Comparison of ENCODE assay signal across 8 mouse cellular contexts in the genomic region with DNA sequence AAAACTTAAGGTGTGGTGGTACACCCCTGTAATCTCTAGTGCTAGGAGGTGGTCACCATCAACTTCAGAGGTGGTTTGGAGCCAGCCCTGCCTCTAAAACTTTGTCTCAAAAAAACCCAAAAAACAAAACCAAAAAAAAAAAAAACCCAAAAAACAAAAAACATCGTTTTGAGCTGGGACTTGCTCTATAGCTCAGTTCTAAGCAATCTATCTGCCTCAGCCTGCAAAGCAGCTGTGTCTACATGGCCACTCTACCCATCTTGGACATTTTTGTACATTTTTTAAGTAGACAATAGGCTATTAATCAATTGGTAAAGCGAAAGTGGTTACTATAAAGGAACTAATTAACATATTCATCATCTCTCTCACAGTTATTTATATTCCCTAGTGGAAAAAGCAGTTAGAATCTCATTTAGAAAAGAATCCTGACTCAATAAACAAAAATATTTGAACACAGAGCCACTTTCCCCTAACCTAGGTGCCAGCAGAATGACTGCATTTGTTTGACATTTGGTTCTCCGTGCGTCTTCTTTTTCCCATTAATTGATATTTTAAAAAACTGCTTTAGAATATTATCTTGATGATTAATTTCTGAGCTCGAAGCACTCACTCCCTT. TPM values are rescaled to one million over a fixed set of nuclear protein-coding genes. Genes with fewer than 3 reads are reported as not detected.
DNase-seq lines count a peak whose midpoint lies in the region; ATAC-seq lines count a peak whose summit lies in the region.

No protein-coding gene starts in this region.

- H3K9ac ChIP-seq in kidney, embryonic 14.5 days (ENCODE audit: low read depth, low read length), result peak overlapping the region; percentile 68
- H3K9ac ChIP-seq in hindbrain, embryonic 15.5 days, result peak overlapping the region; percentile 77
- H3K9ac ChIP-seq in midbrain, embryonic 15.5 days, result peak overlapping the region; percentile 69

- H3K4me3 ChIP-seq in kidney, embryonic 14.5 days (ENCODE audit: low read length), result peak overlapping the region; percentile 92
- H3K4me3 ChIP-seq in brown adipose tissue, adult 24 weeks (ENCODE audit: insufficient read depth, low read depth, low read length), result peak overlapping the region; percentile 59
- H3K4me3 ChIP-seq in hindbrain, embryonic 15.5 days, result peak overlapping the region; percentile 78
- peak overlapping the region; percentile 85 for H3K4me3 ChIP-seq in midbrain, embryonic 15.5 days

- peaks cover 26% of the 10 kb centered on the region for H3K4me1 ChIP-seq in kidney, embryonic 14.5 days (ENCODE audit: control insufficient read depth, insufficient read depth, low read length)
- peaks cover 20% of the 10 kb centered on the region for H3K4me1 ChIP-seq in brown adipose tissue, adult 24 weeks (ENCODE audit: control insufficient read depth, insufficient read depth, insufficient read length, low read length)
- peaks cover 39% of the 10 kb centered on the region for H3K4me1 ChIP-seq in hindbrain, embryonic 15.5 days (replicated peaks)
- peaks cover 38% of the 10 kb centered on the region for H3K4me1 ChIP-seq in midbrain, embryonic 15.5 days

- no peak for ATAC-seq in kidney, embryonic 14.5 days (ENCODE audit: low FRiP score, low TSS enrichment)
- ATAC-seq in hindbrain, embryonic 15.5 days (ENCODE audit: low FRiP score, low read depth), result no peak
- no peak for ATAC-seq in midbrain, embryonic 15.5 days (replicated peaks)

- H3K27me3 ChIP-seq in kidney, embryonic 14.5 days (ENCODE audit: control insufficient read depth, insufficient read depth, low read length), result no peaks in the 10 kb centered on the region
- no peaks in the 10 kb centered on the region for H3K27me3 ChIP-seq in hindbrain, embryonic 15.5 days
- no peaks in the 10 kb centered on the region for H3K27me3 ChIP-seq in midbrain, embryonic 15.5 days (replicated peaks)

- H3K9me3 ChIP-seq in kidney, embryonic 14.5 days (ENCODE audit: control insufficient read depth, low read length), result no peaks in the 10 kb centered on the region
- H3K9me3 ChIP-seq in hindbrain, embryonic 15.5 days, result no peaks in the 10 kb centered on the region
- no peaks in the 10 kb centered on the region for H3K9me3 ChIP-seq in midbrain, embryonic 15.5 days

- H3K27ac ChIP-seq in kidney, embryonic 14.5 days (ENCODE audit: low read depth, low read length), result 0 out of 2 replicates have a peak overlapping the region, but pooled peaks have one; percentile 66
- H3K27ac ChIP-seq in brown adipose tissue, adult 24 weeks (replicated peaks; ENCODE audit: low read depth, low read length), result peak overlapping the region; percentile 80
- peak overlapping the region; percentile 81 for H3K27ac ChIP-seq in hindbrain, embryonic 15.5 days (replicated peaks)
- peak overlapping the region; percentile 82 for H3K27ac ChIP-seq in midbrain, embryonic 15.5 days

- H3K36me3 ChIP-seq in kidney, embryonic 14.5 days (ENCODE audit: control insufficient read depth, insufficient read depth, low read length), result no peaks in the 10 kb centered on the region
- no peaks in the 10 kb centered on the region for H3K36me3 ChIP-seq in hindbrain, embryonic 15.5 days
- H3K36me3 ChIP-seq in midbrain, embryonic 15.5 days (replicated peaks), result no peaks in the 10 kb centered on the region

- DNase-seq in kidney, adult 18-20 months, result no peak
- no peak for DNase-seq in cerebellum, postnatal 25 days
- no peak for DNase-seq in left cerebral cortex, postnatal 36 days (ENCODE audit: low spot score in 2 of 2)
- no peak for DNase-seq in left cerebral cortex, postnatal 10 days (ENCODE audit: extremely low spot score in 1 of 2, low spot score in 2 of 2)

- peak overlapping the region; percentile 70 for H3K4me2 ChIP-seq in kidney, embryonic 14.5 days (replicated peaks; ENCODE audit: low read depth, low read length)
- peak overlapping the region; percentile 87 for H3K4me2 ChIP-seq in hindbrain, embryonic 15.5 days
- H3K4me2 ChIP-seq in midbrain, embryonic 15.5 days, result peak overlapping the region; percentile 90

- WGBS in kidney, embryonic 14.5 days, result 26% methylated on average over 5 of the region's 5 CpGs
- WGBS in hindbrain, embryonic 15.5 days, result 18% methylated on average over 5 of the region's 5 CpGs
- WGBS in midbrain, embryonic 15.5 days, result 30% methylated on average over 5 of the region's 5 CpGs

- intact Hi-C loops in left cerebral cortex, postnatal 36 days (cut with DNase I), result loop anchor here (5.0 kb wide), 1 partner anchor 53 kb away; a partner anchor contains a TSS
- intact Hi-C loops in left cerebral cortex, postnatal 10 days (cut with DNase I), result no loop called here

RNA-seq across cellular contexts. Expression of a gene that starts 0.6 kb away (rescaled TPM):
- 1.2 and 2.2 TPM in 2 replicates for polyA plus RNA-seq in kidney, embryonic 14.5 days (2014; fragmentation: Nextera tagmentation; extraction: Ambion mirVana)
- 1.7 and 2.2 TPM in 2 replicates for polyA plus RNA-seq in brown adipose tissue, adult 24 weeks (2012; ENCODE audit: insufficient read depth, insufficient read length, missing spikeins)
- 0.92 and 1.4 TPM in 2 replicates for polyA plus RNA-seq in hindbrain, embryonic 15.5 days (2015; fragmentation: Nextera tagmentation; extraction: Ambion mirVana)
- polyA plus RNA-seq in midbrain, embryonic 15.5 days (2015; fragmentation: Nextera tagmentation; extraction: Ambion mirVana), result 1.0 and 1.4 TPM in 2 replicates
- 1 to 10 TPM; 4.1 to 4.4 TPM for total RNA-seq in left cerebral cortex, postnatal 36 days (2021)
- total RNA-seq in left cerebral cortex, postnatal 10 days (2021), result 1 to 10 TPM; 2.8 to 3.1 TPM

RNA-seq across cellular contexts. Expression of a gene that starts 1.1 kb away (rescaled TPM):
- 10.4 and 13.7 TPM in 2 replicates for polyA plus RNA-seq in kidney, embryonic 14.5 days (2014; fragmentation: Nextera tagmentation; extraction: Ambion mirVana)
- 2.7 and 3.1 TPM in 2 replicates for polyA plus RNA-seq in brown adipose tissue, adult 24 weeks (2012; ENCODE audit: insufficient read depth, insufficient read length, missing spikeins)
- 9.4 and 11.2 TPM in 2 replicates for polyA plus RNA-seq in hindbrain, embryonic 15.5 days (2015; fragmentation: Nextera tagmentation; extraction: Ambion mirVana)
- polyA plus RNA-seq in midbrain, embryonic 15.5 days (2015; fragmentation: Nextera tagmentation; extraction: Ambion mirVana), result 12.4 and 14.0 TPM in 2 replicates
- total RNA-seq in left cerebral cortex, postnatal 36 days (2021), result 10 to 100 TPM; 17.9 to 32.4 TPM
- total RNA-seq in left cerebral cortex, postnatal 10 days (2021), result 10 to 100 TPM; 19.2 to 21.3 TPM

RNA-seq across cellular contexts. Expression of a gene that starts 20.8 kb away (rescaled TPM):
- polyA plus RNA-seq in kidney, embryonic 14.5 days (2014; fragmentation: Nextera tagmentation; extraction: Ambion mirVana), result 0.33 TPM in 1 of 2 replicates, not detected in the other
- polyA plus RNA-seq in brown adipose tissue, adult 24 weeks (2012; ENCODE audit: insufficient read depth, insufficient read length, missing spikeins), result not detected in 2 replicates
- 0.51 and 1.2 TPM in 2 replicates for polyA plus RNA-seq in hindbrain, embryonic 15.5 days (2015; fragmentation: Nextera tagmentation; extraction: Ambion mirVana)
- 0.48 and 1.3 TPM in 2 replicates for polyA plus RNA-seq in midbrain, embryonic 15.5 days (2015; fragmentation: Nextera tagmentation; extraction: Ambion mirVana)
- total RNA-seq in left cerebral cortex, postnatal 36 days (2021), result not detected
- not detected for total RNA-seq in left cerebral cortex, postnatal 10 days (2021)

RNA-seq across cellular contexts. Expression of a gene that starts 23.2 kb away (rescaled TPM):
- 1.4 and 1.6 TPM in 2 replicates for polyA plus RNA-seq in kidney, embryonic 14.5 days (2014; fragmentation: Nextera tagmentation; extraction: Ambion mirVana)
- polyA plus RNA-seq in brown adipose tissue, adult 24 weeks (2012; ENCODE audit: insufficient read depth, insufficient read length, missing spikeins), result not detected in 2 replicates
- 0.69 and 0.97 TPM in 2 replicates for polyA plus RNA-seq in hindbrain, embryonic 15.5 days (2015; fragmentation: Nextera tagmentation; extraction: Ambion mirVana)
- polyA plus RNA-seq in midbrain, embryonic 15.5 days (2015; fragmentation: Nextera tagmentation; extraction: Ambion mirVana), result 0.58 and 0.68 TPM in 2 replicates
- under 1 TPM; 0.49 to 0.52 TPM for total RNA-seq in left cerebral cortex, postnatal 36 days (2021)
- total RNA-seq in left cerebral cortex, postnatal 10 days (2021), result 1 to 10 TPM in 1 of 2 experiments, under 1 TPM in 1; 0.86 to 1.0 TPM

RNA-seq across cellular contexts. Expression of a gene that starts 39.0 kb away (rescaled TPM):
- 10.4 and 18.3 TPM in 2 replicates for polyA plus RNA-seq in kidney, embryonic 14.5 days (2014; fragmentation: Nextera tagmentation; extraction: Ambion mirVana)
- polyA plus RNA-seq in brown adipose tissue, adult 24 weeks (2012; ENCODE audit: insufficient read depth, insufficient read length, missing spikeins), result 3.9 TPM in 2 replicates
- 19.0 and 22.6 TPM in 2 replicates for polyA plus RNA-seq in hindbrain, embryonic 15.5 days (2015; fragmentation: Nextera tagmentation; extraction: Ambion mirVana)
- polyA plus RNA-seq in midbrain, embryonic 15.5 days (2015; fragmentation: Nextera tagmentation; extraction: Ambion mirVana), result 25.8 and 26.3 TPM in 2 replicates
- total RNA-seq in left cerebral cortex, postnatal 36 days (2021), result 10 to 100 TPM; 15.7 to 19.8 TPM
- 10 to 100 TPM; 30.4 to 33.8 TPM for total RNA-seq in left cerebral cortex, postnatal 10 days (2021)
